Mouse (Mus musculus): ENCODE measurements around the gene Duoxa1.
"Not testable (repeated sequence)": the region's sequence is repeated elsewhere in the genome, so short reads cannot be mapped to it uniquely, and the experiment has no call there.

Duoxa1 gene

GRCm38 (mm10) chr2:122313536-122313935 is at the start of gene Duoxa1:
Gene Duoxa1, minus strand, starts transcription at chr2:122313730.
- DNase-seq (ENCODE audit: low read depth), result no peak

- no peak for DNase-seq (ENCODE audit: low read depth)
These were observed 49.3 kb upstream of the Duoxa1 start for GRCm38 (mm10) chr2:122362622-122363523.

- no peak for DNase-seq (ENCODE audit: low read depth)
These were observed 48.5 kb upstream of the Duoxa1 start for GRCm38 (mm10) chr2:122361868-122362621.

- no peak for DNase-seq (ENCODE audit: low read depth)
These were observed 47.7 kb upstream of the Duoxa1 start for GRCm38 (mm10) chr2:122361181-122361580.

- DNase-seq (ENCODE audit: low read depth), result no peak
These were observed 46.8 kb upstream of the Duoxa1 start for GRCm38 (mm10) chr2:122360310-122360709.

GRCm38 (mm10) chr2:122356187-122356586 is 42.7 kb upstream of the Duoxa1 start:
- DNase-seq (ENCODE audit: low read depth), result no peak

- no peak for DNase-seq (ENCODE audit: low read depth)
These were observed 41.9 kb upstream of the Duoxa1 start for GRCm38 (mm10) chr2:122355389-122355788.

GRCm38 (mm10) chr2:122354191-122354929 is 40.8 kb upstream of the Duoxa1 start:
- DNase-seq (ENCODE audit: low read depth), result no peak

GRCm38 (mm10) chr2:122353765-122354164 is 40.2 kb upstream of the Duoxa1 start:
- DNase-seq (ENCODE audit: low read depth), result no peak

- DNase-seq (ENCODE audit: low read depth), result no peak
These were observed 39.5 kb upstream of the Duoxa1 start for GRCm38 (mm10) chr2:122352992-122353391.

GRCm38 (mm10) chr2:122351931-122352329 is 38.4 kb upstream of the Duoxa1 start:
- peak; percentile 50 for DNase-seq (ENCODE audit: low read depth)

GRCm38 (mm10) chr2:122351156-122351930 is 37.8 kb upstream of the Duoxa1 start:
- DNase-seq (ENCODE audit: low read depth), result peak; percentile 63

- DNase-seq (ENCODE audit: low read depth), result no peak
These were observed 35.7 kb upstream of the Duoxa1 start for GRCm38 (mm10) chr2:122349136-122349785.

GRCm38 (mm10) chr2:122348531-122349131 is 35.1 kb upstream of the Duoxa1 start:
- peak; percentile 95 for DNase-seq (ENCODE audit: low read depth)

GRCm38 (mm10) chr2:122347257-122347656 is 33.7 kb upstream of the Duoxa1 start:
- no peak for DNase-seq (ENCODE audit: low read depth)

- DNase-seq (ENCODE audit: low read depth), result not testable (repeated sequence)
These were observed 32.6 kb upstream of the Duoxa1 start for GRCm38 (mm10) chr2:122346164-122346563.

GRCm38 (mm10) chr2:122345106-122345893 is 31.8 kb upstream of the Duoxa1 start:
- DNase-seq (ENCODE audit: low read depth), result no peak

- no peak for DNase-seq (ENCODE audit: low read depth)
These were observed 23.8 kb upstream of the Duoxa1 start for GRCm38 (mm10) chr2:122337291-122337690.

GRCm38 (mm10) chr2:122334170-122334569 is 20.6 kb upstream of the Duoxa1 start:
- peak; percentile 77 for DNase-seq (ENCODE audit: low read depth)

- DNase-seq (ENCODE audit: low read depth), result no peak
These were observed 18.7 kb upstream of the Duoxa1 start for GRCm38 (mm10) chr2:122332222-122332621.
